Mouse (Mus musculus) MEL (cell line): ENCODE measurements at regions not wholly inside any gene's neighbourhood (a gene's known extent, or its start where the extent isn't known, plus 50 kb on each side); places are given as distances from the start of the nearest gene placed in this dataset.

Source experiments
- DNase-seq: peaks from one replicate; pipeline ENCODE4 v3.0.0; 2011; ENCODE audit warnings: low read depth, low spot score
- H3K27ac ChIP-seq: 2 replicates; pipeline ENCODE4 v1.5.1; 2012; ENCODE audit warnings: low read depth, mild to moderate bottlenecking, control low read depth, low read length, moderate library complexity; ENCODE audit not compliant: control insufficient read depth
- H3K27me3 ChIP-seq, 2 experiments: fragments of 150-350 bp in 1 of 2; sonication (generic) in 1 of 2; 2 replicates each; pipeline ENCODE4 v1.6.1; 2012; ENCODE audit warnings: low read length in 2 of 2, mild to moderate bottlenecking in 2 of 2, improper control_type of control experiment in 1 of 2, moderate library complexity in 1 of 2; ENCODE audit not compliant: insufficient read depth in 2 of 2, control insufficient read depth in 1 of 2
- H3K36me3 ChIP-seq, 2 experiments: 2 replicates each; pipeline ENCODE4 v1.6.1; 2012 to 2014; ENCODE audit warnings: low read length in 2 of 2, improper control_type of control experiment in 1 of 2, inconsistent platforms in 1 of 2, mild to moderate bottlenecking in 1 of 2; ENCODE audit not compliant: insufficient read depth in 2 of 2, control insufficient read depth in 1 of 2
- H3K4me1 ChIP-seq, 2 experiments: fragments of 150-350 bp in 1 of 2; sonication (generic) in 1 of 2; 2 replicates each; pipeline ENCODE4 v1.6.1; 2012; ENCODE audit warnings: low read length in 2 of 2, improper control_type of control experiment in 1 of 2, mild to moderate bottlenecking in 1 of 2; ENCODE audit not compliant: insufficient read depth in 2 of 2, control insufficient read depth in 1 of 2
- H3K4me3 ChIP-seq, 2 experiments: fragments of 150-350 bp in 1 of 2; sonication (generic) in 1 of 2; 2 replicates each; pipeline ENCODE4 v1.5.1; 2012; ENCODE audit warnings: low read depth in 2 of 2, low read length in 2 of 2, mild to moderate bottlenecking in 2 of 2, moderate library complexity in 2 of 2, control low read depth in 1 of 2, improper control_type of control experiment in 1 of 2; ENCODE audit not compliant: control insufficient read depth in 1 of 2, insufficient read depth in 1 of 2
- H3K79me2 ChIP-seq: 2 replicates; pipeline ENCODE4 v1.6.1; 2012; ENCODE audit warnings: mild to moderate bottlenecking, low read length, moderate library complexity; ENCODE audit not compliant: control insufficient read depth, poor library complexity, insufficient read depth
- H3K9ac ChIP-seq: 2 replicates; pipeline ENCODE4 v1.6.1; 2012; ENCODE audit warnings: low read depth, mild to moderate bottlenecking, control low read depth, low read length, moderate library complexity; ENCODE audit not compliant: control insufficient read depth, poor library complexity, severe bottlenecking
- H3K9me3 ChIP-seq: fragments of 150-350 bp; sonication (generic); replicated peaks from 2 replicates; pipeline ENCODE4 v1.6.1; 2012; ENCODE audit warnings: mild to moderate bottlenecking, low read length, improper control_type of control experiment, moderate library complexity; ENCODE audit not compliant: insufficient read depth
- BHLHE40 ChIP-seq: IDR thresholded peaks from 2 replicates; pipeline ENCODE4 v1.6.1; 2012; ENCODE audit warnings: low read depth, mild to moderate bottlenecking, inconsistent platforms, low read length, improper control_type of control experiment, borderline replicate concordance
- CHD1 ChIP-seq: IDR thresholded peaks from 2 replicates; pipeline ENCODE4 v1.6.1; 2012; ENCODE audit warnings: low read depth, mild to moderate bottlenecking, inconsistent platforms, low read length, improper control_type of control experiment
- ELF1 ChIP-seq: IDR thresholded peaks from 2 replicates; pipeline ENCODE4 v1.6.1; 2014; ENCODE audit warnings: low read depth, mild to moderate bottlenecking, inconsistent platforms, low read length, improper control_type of control experiment, moderate library complexity
- GABPA ChIP-seq: IDR thresholded peaks from 2 replicates; pipeline ENCODE4 v1.6.1; 2012; ENCODE audit warnings: low read depth, mild to moderate bottlenecking, inconsistent platforms, low read length, improper control_type of control experiment, moderate library complexity
- GATA1 ChIP-seq: IDR thresholded peaks from 2 replicates; pipeline ENCODE4 v1.6.1; 2011; ENCODE audit warnings: low read depth, low read length, improper control_type of control experiment
- JUND ChIP-seq: IDR thresholded peaks from 2 replicates; pipeline ENCODE4 v1.6.1; 2011; ENCODE audit warnings: low read depth, mild to moderate bottlenecking, improper control_type of control experiment, low read length
- MAFK ChIP-seq: IDR thresholded peaks from 2 replicates; pipeline ENCODE4 v1.6.1; 2011; ENCODE audit warnings: low read depth, mild to moderate bottlenecking, low read length, improper control_type of control experiment, borderline replicate concordance
- MAZ ChIP-seq: IDR thresholded peaks from 2 replicates; pipeline ENCODE4 v1.6.1; 2012; ENCODE audit warnings: low read depth, mild to moderate bottlenecking, inconsistent platforms, low read length, improper control_type of control experiment
- MYB ChIP-seq: IDR thresholded peaks from 2 replicates; pipeline ENCODE4 v1.6.1; 2011; ENCODE audit warnings: mild to moderate bottlenecking, low read depth, low read length, improper control_type of control experiment
- MYC ChIP-seq: IDR thresholded peaks from 2 replicates; pipeline ENCODE4 v1.6.1; 2011; ENCODE audit warnings: low read depth, mild to moderate bottlenecking, low read length, improper control_type of control experiment, moderate library complexity
- NELFE ChIP-seq: IDR thresholded peaks from 2 replicates; pipeline ENCODE4 v1.6.1; 2011; ENCODE audit warnings: low read depth, low read length, improper control_type of control experiment
- POLR2AphosphoS5 ChIP-seq: IDR thresholded peaks from 2 replicates; pipeline ENCODE4 v1.6.1; 2012; ENCODE audit warnings: low read depth, borderline replicate concordance, mild to moderate bottlenecking, inconsistent platforms, low read length, moderate library complexity, mixed read lengths
- SIN3A ChIP-seq: IDR thresholded peaks from 2 replicates; pipeline ENCODE4 v1.6.1; 2012; ENCODE audit warnings: low read length, improper control_type of control experiment, inconsistent platforms
- SMC3 ChIP-seq: IDR thresholded peaks from 2 replicates; pipeline ENCODE4 v1.6.1; 2011; ENCODE audit warnings: low read depth, low read length, improper control_type of control experiment
- TBP ChIP-seq: IDR thresholded peaks from 2 replicates; pipeline ENCODE4 v1.8.0; 2011; ENCODE audit warnings: low read depth, low read length, improper control_type of control experiment
- UBTF ChIP-seq: IDR thresholded peaks from 2 replicates; pipeline ENCODE4 v1.6.1; 2012; ENCODE audit warnings: low read depth, mild to moderate bottlenecking, inconsistent platforms, low read length, improper control_type of control experiment, moderate library complexity, borderline replicate concordance; ENCODE audit not compliant: insufficient read depth
- USF1 ChIP-seq: IDR thresholded peaks from 2 replicates; pipeline ENCODE4 v1.6.1; 2014; ENCODE audit warnings: low read depth, mild to moderate bottlenecking, inconsistent platforms, low read length, improper control_type of control experiment, moderate library complexity
- USF2 ChIP-seq, 2 experiments: IDR thresholded peaks; 2 replicates each; pipeline ENCODE4 v1.6.1; 2011 to 2012; ENCODE audit warnings: improper control_type of control experiment in 2 of 2, low read length in 2 of 2, borderline replicate concordance in 1 of 2, inconsistent platforms in 1 of 2, low read depth in 1 of 2, mild to moderate bottlenecking in 1 of 2; ENCODE audit not compliant: insufficient read depth in 1 of 2
- ZC3H11A ChIP-seq: IDR thresholded peaks from 2 replicates; pipeline ENCODE4 v1.6.1; 2012; ENCODE audit warnings: low read depth, mild to moderate bottlenecking, inconsistent platforms, low read length, improper control_type of control experiment
- ZMIZ1 ChIP-seq: IDR thresholded peaks from 2 replicates; pipeline ENCODE4 v1.6.1; 2012; ENCODE audit warnings: low read depth, mild to moderate bottlenecking, inconsistent platforms, low read length, improper control_type of control experiment, moderate library complexity
- ZNF384 ChIP-seq: IDR thresholded peaks from 2 replicates; pipeline ENCODE4 v1.6.1; 2012; ENCODE audit warnings: low read depth, mild to moderate bottlenecking, inconsistent platforms, low read length, improper control_type of control experiment

DNA sequence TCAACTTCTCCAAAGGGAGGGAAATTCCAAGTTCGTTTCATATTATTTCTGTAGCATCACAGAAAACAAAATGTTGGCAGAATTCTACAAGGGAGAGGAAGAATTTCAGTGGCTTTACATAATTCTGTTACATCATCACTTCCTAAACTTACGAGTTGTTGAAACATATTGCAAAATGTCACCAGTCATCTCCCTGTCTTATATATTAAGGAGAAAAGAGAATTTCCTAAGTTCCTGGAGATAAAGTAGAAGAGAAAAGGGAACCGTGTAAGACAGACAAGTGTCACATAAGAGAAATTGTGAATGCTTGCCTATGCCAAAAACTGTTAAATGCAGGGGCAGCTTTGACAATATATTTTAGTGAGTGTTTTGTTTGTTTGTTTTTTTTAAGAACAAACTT, 85.1 kb upstream of the Ndufb6 start:
- Histone ChIP-seq H3K9ac (no peak overlapping the region), H3K27me3 (no peaks in the 10 kb centered on the region; a peak in 1 of 4 replicates), H3K36me3 (no peaks in the 10 kb centered on the region), H3K9me3 (no peaks in the 10 kb centered on the region), H3K79me2 (no peaks in the 10 kb centered on the region), H3K4me1 (no peaks in the 10 kb centered on the region), H3K4me3 (no peak overlapping the region), H3K27ac (no peak overlapping the region)
- DNase-seq: no peak
- no peak for TF ChIP-seq ZMIZ1
- no peak for TF ChIP-seq MAFK
- TF ChIP-seq NELFE: no peak
- no peak for TF ChIP-seq MYC
- no peak for TF ChIP-seq POLR2AphosphoS5
- no peak for TF ChIP-seq BHLHE40

DNA sequence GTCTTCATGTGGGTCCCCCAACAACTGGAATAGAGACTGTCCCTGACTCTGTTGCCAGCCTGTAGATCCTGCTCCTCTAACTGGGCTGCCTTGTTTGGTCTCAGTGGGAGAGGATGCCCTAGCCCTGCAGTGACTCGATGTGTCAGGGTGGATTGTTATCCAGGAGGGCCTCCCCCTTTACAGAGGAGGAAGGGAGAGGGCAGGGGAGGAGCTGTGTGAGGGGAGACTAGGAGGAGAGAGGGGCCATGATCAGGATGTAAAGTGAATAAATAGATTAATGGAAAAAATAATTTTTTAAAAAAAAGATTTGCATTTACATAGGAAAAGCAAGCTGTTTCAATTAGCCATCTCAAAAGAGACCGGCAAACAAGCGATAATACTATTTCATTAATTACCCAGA, 80.1 kb upstream of the Ndufb6 start:
- DNase-seq: no peak
- H3K4me1 ChIP-seq: no peaks in the 10 kb centered on the region
- no peaks in the 10 kb centered on the region for H3K9me3 ChIP-seq
- no peak overlapping the region for H3K27ac ChIP-seq
- no peaks in the 10 kb centered on the region for H3K79me2 ChIP-seq
- no peak for TF ChIP-seq ZC3H11A
- no peak for TF ChIP-seq SIN3A
- no peak for TF ChIP-seq MYB
- no peak for TF ChIP-seq USF2 (IDR thresholded peaks at IDR 0.05; ENCODE audit: borderline replicate concordance in 1 of 2, insufficient read depth in 1 of 2, low read depth in 1 of 2, low read length in 2 of 2)
- no peak for TF ChIP-seq CHD1
- no peak for TF ChIP-seq MAZ
- TF ChIP-seq JUND: no peak
- no peak for TF ChIP-seq ELF1
- TF ChIP-seq SMC3: no peak
- TF ChIP-seq ZNF384: no peak
- TF ChIP-seq TBP: no peak
- TF ChIP-seq NELFE: no peak
- no peak for TF ChIP-seq GABPA
- TF ChIP-seq GATA1: no peak
- no peak for TF ChIP-seq POLR2AphosphoS5
- TF ChIP-seq USF1: no peak
- no peak for TF ChIP-seq UBTF
- H3K36me3 ChIP-seq: no peaks in the 10 kb centered on the region
- no peak overlapping the region for H3K4me3 ChIP-seq
- no peak overlapping the region for H3K9ac ChIP-seq
- peaks cover 2% of the 10 kb centered on the region in 2 experiments; a peak in 2 of 4 replicates for H3K27me3 ChIP-seq
